8 mouse cellular contexts compared by ENCODE assay signal in the genomic region with DNA sequence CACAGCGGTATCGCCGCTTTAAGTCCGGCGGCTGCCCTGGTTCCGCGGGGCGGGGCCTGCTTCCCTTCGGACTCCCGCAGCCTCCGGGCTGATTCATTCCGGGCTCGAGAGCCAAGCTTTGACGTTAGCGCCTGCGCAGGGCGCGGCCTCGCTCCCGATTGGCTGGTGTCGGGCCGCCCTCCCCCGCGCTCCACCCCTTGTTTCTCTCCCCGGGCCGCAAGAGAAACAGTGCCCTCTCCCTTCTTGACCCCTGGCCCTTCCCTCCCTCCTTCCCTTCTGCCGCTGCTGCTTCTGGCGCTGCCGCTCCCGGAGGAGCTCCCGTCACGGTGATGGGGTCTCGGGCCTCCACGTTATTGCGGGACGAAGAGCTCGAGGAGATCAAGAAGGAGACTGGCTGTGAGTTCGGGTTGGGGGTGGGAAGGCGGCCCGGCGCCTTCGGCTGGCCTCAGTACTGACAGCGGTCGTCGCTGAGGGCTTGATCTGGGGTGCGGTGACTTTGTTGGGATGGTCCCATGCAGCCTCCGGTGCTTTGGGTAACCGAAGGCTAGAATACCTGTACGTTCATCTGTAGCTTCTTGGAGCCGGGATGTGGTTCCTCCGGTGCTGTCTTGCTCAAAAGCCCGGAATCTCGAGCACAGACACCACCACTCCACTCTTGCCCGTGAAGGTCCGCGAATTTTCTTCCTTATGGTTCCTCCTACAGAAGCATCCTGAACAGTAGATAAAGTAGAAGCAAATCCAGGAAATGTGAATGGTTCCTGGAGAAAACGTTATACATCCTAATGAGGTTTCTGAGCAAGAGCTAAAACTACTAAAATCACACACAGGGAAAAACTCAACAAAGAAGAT. TPM values are rescaled to one million over a fixed set of nuclear protein-coding genes. Genes with fewer than 3 reads are reported as not detected.
DNase-seq lines count a peak whose midpoint lies in the region; ATAC-seq and TF ChIP-seq lines count a peak whose summit lies in the region.

Gene Exd1 (minus strand): TSS at position 106 of the 849 bp plus-strand sequence.
Gene Chp1 (plus strand): TSS at position 176 of the 849 bp plus-strand sequence.

- TF ChIP-seq CTCF in MEL (IDR thresholded peaks at IDR 0.05 in 2 of 3, conservative IDR thresholded peaks at IDR 0.05 in 1 of 3; ENCODE audit: control insufficient read depth in 1 of 3, insufficient read depth in 1 of 3, low read depth in 2 of 3, low read length in 3 of 3, poor library complexity in 1 of 3, severe bottlenecking in 1 of 3) = no peak
- TF ChIP-seq CTCF in cerebellum, adult 2 months (IDR thresholded peaks at IDR 0.05; ENCODE audit: borderline replicate concordance, insufficient read depth, low read depth, low read length) = no peak
- no peak for TF ChIP-seq CTCF in forebrain, postnatal 0 days (IDR thresholded peaks at IDR 0.05; ENCODE audit: low read depth)

- peak; percentile 98 for ATAC-seq in forebrain, postnatal 0 days
- ATAC-seq in lung, embryonic 15.5 days (ENCODE audit: borderline replicate concordance, extremely low read depth, low FRiP score, low TSS enrichment) = peak; percentile 98

- H3K9ac ChIP-seq in MEL (ENCODE audit: control insufficient read depth, low read depth, low read length, poor library complexity, severe bottlenecking) = peak within 1 kb of the TSS; percentile 93
- peak within 1 kb of the TSS; percentile 77 for H3K9ac ChIP-seq in forebrain, postnatal 0 days
- H3K9ac ChIP-seq in lung, embryonic 15.5 days = peak within 1 kb of the TSS; percentile 63

- peak; percentile 44 to 63; a peak in 2 of 4 replicates for TF ChIP-seq POLR2A in MEL (IDR thresholded peaks at IDR 0.05; ENCODE audit: control insufficient read depth in 1 of 2, insufficient read depth in 1 of 2, low read depth in 1 of 2, low read length in 2 of 2, poor library complexity in 1 of 2)
- TF ChIP-seq POLR2A in cerebellum, adult 2 months (IDR thresholded peaks at IDR 0.05; ENCODE audit: borderline replicate concordance, insufficient read depth, low read length) = peak; percentile 85

- no peaks in the 10 kb centered on the region for H3K9me3 ChIP-seq in MEL (replicated peaks; ENCODE audit: insufficient read depth, low read length)
- H3K9me3 ChIP-seq in forebrain, postnatal 0 days (ENCODE audit: low read length) = no peaks in the 10 kb centered on the region
- no peaks in the 10 kb centered on the region for H3K9me3 ChIP-seq in lung, embryonic 15.5 days

- peak within 1 kb of the TSS; percentile 56 for H3K4me2 ChIP-seq in forebrain, postnatal 0 days (ENCODE audit: low read depth)
- peak within 1 kb of the TSS; percentile 77 for H3K4me2 ChIP-seq in lung, embryonic 15.5 days

- DNase-seq in MEL (ENCODE audit: low read depth, low spot score) = peak; percentile 98
- DNase-seq in cerebellum, adult 2 months = peak; percentile 99
- peak; percentile 97 for DNase-seq in forebrain, postnatal 0 days
- peak; percentile 99 for DNase-seq in heart, postnatal 4 days
- DNase-seq in layer of hippocampus, adult 8-10 months (ENCODE audit: low spot score in 2 of 2) = peak; percentile 96 to 98
- peak; percentile 98 for DNase-seq in ovary, adult 18-20 months (ENCODE audit: low spot score)
- DNase-seq in thymus, postnatal 0 days (ENCODE audit: low spot score) = peak; percentile 93

- no peaks in the 10 kb centered on the region for H3K27me3 ChIP-seq in MEL (ENCODE audit: control insufficient read depth in 1 of 2, insufficient read depth in 2 of 2, low read length in 2 of 2)
- H3K27me3 ChIP-seq in cerebellum, adult 2 months (ENCODE audit: control insufficient read depth, insufficient read depth, low read length) = no peaks in the 10 kb centered on the region
- H3K27me3 ChIP-seq in forebrain, postnatal 0 days (ENCODE audit: insufficient read depth, low read length) = no peaks in the 10 kb centered on the region
- H3K27me3 ChIP-seq in lung, embryonic 15.5 days = no peaks in the 10 kb centered on the region

- no peak for TF ChIP-seq EP300 in MEL (IDR thresholded peaks at IDR 0.05; ENCODE audit: low read depth in 1 of 2, low read length in 2 of 2)

- no peak for TF ChIP-seq RAD21 in MEL (IDR thresholded peaks at IDR 0.05; ENCODE audit: low read depth, low read length)

- H3K4me3 ChIP-seq in MEL (ENCODE audit: control insufficient read depth in 1 of 2, insufficient read depth in 1 of 2, low read depth in 2 of 2, low read length in 2 of 2) = peak within 1 kb of the TSS; percentile 88 to 97
- peak within 1 kb of the TSS; percentile 78 for H3K4me3 ChIP-seq in cerebellum, adult 2 months (replicated peaks; ENCODE audit: insufficient read depth, low read depth, low read length)
- peak within 1 kb of the TSS; percentile 83 for H3K4me3 ChIP-seq in forebrain, postnatal 0 days (ENCODE audit: low read depth, low read length)
- peak within 1 kb of the TSS; percentile 62 for H3K4me3 ChIP-seq in lung, embryonic 15.5 days

- peaks cover 0 to 16% of the 10 kb centered on the region in 2 experiments; a peak in 2 of 4 replicates for H3K4me1 ChIP-seq in MEL (ENCODE audit: control insufficient read depth in 1 of 2, insufficient read depth in 2 of 2, low read length in 2 of 2)
- peaks cover 5% of the 10 kb centered on the region; the same call in 1 of the 2 replicates for H3K4me1 ChIP-seq in cerebellum, adult 2 months (ENCODE audit: control insufficient read depth, insufficient read depth, low read length)
- H3K4me1 ChIP-seq in forebrain, postnatal 0 days (ENCODE audit: insufficient read depth) = peaks cover 8% of the 10 kb centered on the region; the same call in 1 of the 2 replicates
- H3K4me1 ChIP-seq in lung, embryonic 15.5 days = peaks cover 19% of the 10 kb centered on the region

- H3K36me3 ChIP-seq in MEL (ENCODE audit: control insufficient read depth in 1 of 2, insufficient read depth in 2 of 2, low read length in 2 of 2) = peaks cover 0 to 21% of the 10 kb centered on the region in 2 experiments; a peak in 2 of 4 replicates
- H3K36me3 ChIP-seq in forebrain, postnatal 0 days (ENCODE audit: insufficient read depth) = no peaks in the 10 kb centered on the region
- H3K36me3 ChIP-seq in lung, embryonic 15.5 days = no peaks in the 10 kb centered on the region

- peak within 1 kb of the TSS; percentile 83 for H3K27ac ChIP-seq in MEL (ENCODE audit: control insufficient read depth, low read depth, low read length)
- H3K27ac ChIP-seq in cerebellum, adult 2 months (ENCODE audit: insufficient read depth, low read length) = peak within 1 kb of the TSS; percentile 88
- H3K27ac ChIP-seq in forebrain, postnatal 0 days (ENCODE audit: low read depth, low read length) = peak within 1 kb of the TSS; percentile 75
- H3K27ac ChIP-seq in lung, embryonic 15.5 days = peak within 1 kb of the TSS; percentile 77

- WGBS in cerebellum, adult 2 months = under 1% methylated on average over 57 of the region's 57 CpGs
- WGBS in forebrain, postnatal 0 days = 1% methylated on average over 56 of the region's 57 CpGs
- under 1% methylated on average over 57 of the region's 57 CpGs for WGBS in lung, embryonic 15.5 days

- H3K79me2 ChIP-seq in MEL (ENCODE audit: control insufficient read depth, insufficient read depth, low read length, poor library complexity) = peaks cover 8% of the 10 kb centered on the region

TF ChIP-seq in MEL, 35 proteins besides CTCF, POLR2A, EP300 and RAD21 (continues in another document):
- TF ChIP-seq BHLHE40 (IDR thresholded peaks at IDR 0.05; ENCODE audit: borderline replicate concordance, low read depth, low read length) (no peak), JUND (IDR thresholded peaks at IDR 0.05; ENCODE audit: low read depth, low read length) (no peak), RCOR1 (IDR thresholded peaks at IDR 0.05; ENCODE audit: low read depth, low read length) (no peak), POLR2AphosphoS2 (IDR thresholded peaks at IDR 0.05; ENCODE audit: low read length) (no peak), MYB (IDR thresholded peaks at IDR 0.05; ENCODE audit: low read depth, low read length) (no peak), SIN3A (IDR thresholded peaks at IDR 0.05; ENCODE audit: low read length) (peak; percentile 96), MAFK (IDR thresholded peaks at IDR 0.05; ENCODE audit: borderline replicate concordance, low read depth, low read length) (no peak), ZKSCAN1 (IDR thresholded peaks at IDR 0.05; ENCODE audit: low read depth, low read length) (no peak), SMC3 (IDR thresholded peaks at IDR 0.05; ENCODE audit: low read depth, low read length) (no peak), MAZ (IDR thresholded peaks at IDR 0.05; ENCODE audit: low read depth, low read length) (no peak), CHD1 (IDR thresholded peaks at IDR 0.05; ENCODE audit: low read depth, low read length) (no peak), MXI1 (IDR thresholded peaks at IDR 0.05; ENCODE audit: low read depth, low read length) (no peak), NRF1 (IDR thresholded peaks at IDR 0.05; ENCODE audit: insufficient read depth, low read depth, low read length, poor library complexity, severe bottlenecking) (peak; percentile 83), USF1 (IDR thresholded peaks at IDR 0.05; ENCODE audit: low read depth, low read length) (no peak)

RNA-seq across cellular contexts. Expression of gene Exd1, which starts in this region (rescaled TPM):
- total RNA-seq in MEL (2012; rRNA removed) = 0.27 and 0.29 TPM in 2 replicates
- polyA plus RNA-seq in MEL (2012; ENCODE audit: insufficient read depth in 1 of 2, insufficient read length in 2 of 2, low read depth in 1 of 2, low replicate concordance in 2 of 2, missing spikeins in 1 of 2) = under 1 TPM in 1 of 2 experiments, not detected in 1; 0.88 TPM
- polyA plus RNA-seq in cerebellum, adult 2 months (2012; rRNA removed) = 0.90 and 1.2 TPM in 2 replicates
- total RNA-seq in forebrain, postnatal 0 days (2014; rRNA removed) = 0.77 and 0.81 TPM in 2 replicates
- polyA plus RNA-seq in forebrain, postnatal 0 days (2015; fragmentation: Nextera tagmentation; extraction: Ambion mirVana) = 0.42 and 0.73 TPM in 2 replicates
- under 1 TPM; 0.23 to 0.24 TPM for total RNA-seq in heart, postnatal 4 days (2021)
- under 1 TPM; 0.74 to 0.89 (median 0.75) TPM for total RNA-seq in layer of hippocampus, adult 8-10 months (2022)
- 0.21 and 0.60 TPM in 2 replicates for polyA plus RNA-seq in lung, embryonic 15.5 days (2015; fragmentation: Nextera tagmentation; extraction: Ambion mirVana)
- polyA plus RNA-seq in thymus, postnatal 0 days (2015; fragmentation: Nextera tagmentation; extraction: Ambion mirVana) = 0.06 and 0.09 TPM in 2 replicates

RNA-seq across cellular contexts. Expression of gene Chp1, which starts in this region (rescaled TPM):
- total RNA-seq in MEL (2012; rRNA removed) = 32.5 and 35.4 TPM in 2 replicates
- 10 to 100 TPM in 1 of 2 experiments, not detected in 1; 74.8 TPM for polyA plus RNA-seq in MEL (2012; ENCODE audit: insufficient read depth in 1 of 2, insufficient read length in 2 of 2, low read depth in 1 of 2, low replicate concordance in 2 of 2, missing spikeins in 1 of 2)
- 126 and 142 TPM in 2 replicates for polyA plus RNA-seq in cerebellum, adult 2 months (2012; rRNA removed)
- 53.9 and 69.8 TPM in 2 replicates for total RNA-seq in forebrain, postnatal 0 days (2014; rRNA removed)
- 52.3 and 58.9 TPM in 2 replicates for polyA plus RNA-seq in forebrain, postnatal 0 days (2015; fragmentation: Nextera tagmentation; extraction: Ambion mirVana)
- 10 to 100 TPM; 77.5 to 84.8 TPM for total RNA-seq in heart, postnatal 4 days (2021)
- 100 to 1,000 TPM; 148 to 177 (median 173) TPM for total RNA-seq in layer of hippocampus, adult 8-10 months (2022)
- polyA plus RNA-seq in lung, embryonic 15.5 days (2015; fragmentation: Nextera tagmentation; extraction: Ambion mirVana) = 61.1 and 62.2 TPM in 2 replicates
- 71.1 and 72.1 TPM in 2 replicates for polyA plus RNA-seq in thymus, postnatal 0 days (2015; fragmentation: Nextera tagmentation; extraction: Ambion mirVana)

Comparison
In these comparisons a context has a peak if more than half of its experiments do, and no peak if none do; other contexts are left out.
1. Peak in every context shown above with its lines: DNase-seq, ATAC-seq, H3K4me3 ChIP-seq and H3K27ac ChIP-seq.